Mouse (Mus musculus) hindbrain, embryonic 10.5 days (tissue): ENCODE data around the gene Bud13. TPM values are rescaled to one million over a fixed set of nuclear protein-coding genes. Genes with fewer than 3 reads are reported as not detected.
A peak's percentile ranks its signal among the peaks of the same experiment; 100 is the strongest.
"Not testable (repeated sequence)": the region's sequence is repeated elsewhere in the genome, so short reads cannot be mapped to it uniquely, and the experiment has no call there.

Experiments used
- DNase-seq: peaks from one replicate; pipeline ENCODE4 v3.0.0-alpha.2; 2017; ENCODE audit warnings: low spot score
- H3K27ac ChIP-seq: fragments of 300-500 bp; sonication (generic); 2 replicates; pipeline ENCODE4 v1.5.1; 2016; ENCODE audit warnings: mild to moderate bottlenecking, moderate library complexity
- H3K27me3 ChIP-seq: fragments of 300-500 bp; sonication (generic); 2 replicates; pipeline ENCODE4 v1.6.1; 2016; ENCODE audit warnings: mild to moderate bottlenecking; ENCODE audit not compliant: poor library complexity, insufficient read depth, severe bottlenecking
- H3K36me3 ChIP-seq: fragments of 300-500 bp; sonication (generic); 2 replicates; pipeline ENCODE4 v1.6.1; 2016; ENCODE audit warnings: mild to moderate bottlenecking, moderate library complexity
- H3K4me1 ChIP-seq: fragments of 300-500 bp; sonication (generic); replicated peaks from 2 replicates; pipeline ENCODE4 v1.6.1; 2016; ENCODE audit warnings: mild to moderate bottlenecking
- H3K4me3 ChIP-seq: fragments of 300-500 bp; sonication (generic); 2 replicates; pipeline ENCODE4 v1.5.1; 2016; ENCODE audit warnings: mild to moderate bottlenecking, moderate library complexity
- H3K9me3 ChIP-seq: fragments of 300-500 bp; sonication (generic); 2 replicates; pipeline ENCODE4 v1.6.1; 2016; ENCODE audit warnings: mild to moderate bottlenecking, moderate library complexity
- WGBS: fragments of 180-500 bp; shearing (Covaris S2); methylation state at CpG from one replicate; pipeline ENCODE4 v1.1.7; 2016; 5-methylcytosine and 5-hydroxymethylcytosine counted together
- polyA plus RNA-seq: library from polyadenylated mRNA; unstranded; fragments of >200 nt; fragmentation: Nextera tagmentation; extraction: Ambion mirVana; gene quantifications from 2 replicates; pipeline ENCODE4 v1.2.1, GENCODE M21; 2016

The Bud13 gene
- polyA plus RNA-seq, 1 experiment from 2014 or later: 28.6 TPM

DNA sequence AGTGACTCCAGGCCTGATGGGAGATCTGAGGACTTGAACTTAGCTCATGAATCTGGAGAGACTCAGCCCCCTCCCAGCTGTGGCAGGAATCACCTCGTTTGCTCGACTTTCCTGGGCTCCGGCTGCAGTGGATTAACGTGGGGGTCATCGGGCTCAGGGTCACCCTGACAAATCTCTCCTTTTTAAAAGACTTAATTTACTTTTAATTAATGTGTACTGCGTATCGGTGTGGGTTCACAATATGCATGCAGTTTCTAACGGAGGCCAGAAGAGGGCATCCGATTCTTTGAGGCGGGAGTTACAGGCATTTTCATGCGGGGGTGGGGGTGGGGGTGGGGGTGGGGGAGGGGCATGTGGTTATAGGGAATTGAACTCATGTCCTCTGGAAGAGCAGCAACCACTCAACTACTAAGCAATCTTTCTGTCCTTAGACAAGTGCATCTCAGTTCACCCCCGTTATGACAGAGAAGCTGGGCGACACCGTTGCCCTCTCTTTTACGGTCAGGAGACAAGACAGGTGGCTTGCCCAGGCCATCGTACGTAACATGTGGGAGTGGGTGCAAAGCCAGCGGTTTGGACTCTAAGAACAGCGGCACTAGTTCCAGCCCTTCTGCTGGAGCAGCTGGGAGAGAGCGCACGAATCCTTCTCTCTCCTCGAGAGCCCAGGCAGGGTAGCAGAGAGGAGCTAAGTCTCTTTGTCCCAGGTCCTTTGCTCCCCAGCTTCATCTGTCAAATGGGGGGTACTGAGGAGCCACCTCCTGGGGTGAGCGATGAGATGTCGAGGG is 47.2 kb downstream of the Bud13 start:
- Histone ChIP-seq H3K27me3 (peaks cover 42% of the 10 kb centered on the region), H3K9me3 (no peaks in the 10 kb centered on the region), H3K27ac (peak overlapping the region; percentile 92), H3K4me1 (peaks cover 45% of the 10 kb centered on the region), H3K4me3 (peak overlapping the region; percentile 43; the same call in 1 of the 2 replicates), H3K36me3 (no peaks in the 10 kb centered on the region)
- 11% methylated on average over 24 of the region's 24 CpGs for WGBS
- peak; percentile 44 for DNase-seq

DNA sequence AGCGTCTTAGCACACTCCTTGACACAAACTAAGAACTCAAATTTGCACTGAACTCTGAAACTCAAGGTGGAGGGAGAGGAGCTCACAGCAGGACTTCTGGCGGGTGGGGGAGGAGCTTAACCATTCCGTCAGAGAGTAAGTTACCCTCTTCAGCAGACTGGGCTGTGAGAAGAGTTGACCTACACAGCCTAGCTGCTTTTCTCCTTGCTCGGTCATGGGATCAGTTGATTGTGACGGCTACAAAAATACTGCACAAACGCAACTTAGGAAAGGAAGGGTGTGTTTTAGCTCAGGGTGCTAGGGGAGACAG is 47.7 kb downstream of the Bud13 start:
- Histone ChIP-seq H3K4me1 (peaks cover 40% of the 10 kb centered on the region), H3K36me3 (no peaks in the 10 kb centered on the region), H3K9me3 (no peaks in the 10 kb centered on the region), H3K27ac (0 out of 2 replicates have a peak overlapping the region, but pooled peaks have one; percentile 92), H3K4me3 (no peak overlapping the region), H3K27me3 (peaks cover 48% of the 10 kb centered on the region)
- 41% methylated on average over 6 of the region's 6 CpGs for WGBS
- no peak for DNase-seq

DNA sequence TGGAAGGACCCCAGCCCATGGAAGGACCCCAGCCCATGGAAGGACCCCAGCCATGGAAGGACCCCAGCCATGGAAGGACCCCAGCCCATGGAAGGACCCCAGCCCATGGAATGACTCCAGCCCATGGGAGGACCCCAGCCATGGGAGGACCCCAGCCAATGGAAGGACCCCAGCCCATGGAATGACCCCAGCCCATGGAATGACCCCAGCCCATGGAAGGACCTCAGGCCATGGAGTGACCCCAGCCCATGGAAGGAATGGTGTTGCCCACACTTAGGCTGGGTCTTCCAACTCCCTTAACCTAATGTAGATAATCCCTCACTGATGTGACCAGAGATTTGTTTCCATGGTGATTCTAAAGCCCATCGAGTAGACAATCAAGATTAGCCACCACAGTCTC is 48.5 kb downstream of the Bud13 start:
- H3K27me3 ChIP-seq: peaks cover 55% of the 10 kb centered on the region
- no peaks in the 10 kb centered on the region for H3K36me3 ChIP-seq
- no peaks in the 10 kb centered on the region for H3K9me3 ChIP-seq
- no peak for DNase-seq
- no peak overlapping the region for H3K4me3 ChIP-seq
- H3K4me1 ChIP-seq: peaks cover 40% of the 10 kb centered on the region
- H3K27ac ChIP-seq: no peak overlapping the region
- WGBS: 88% methylated on average over 1 of the region's 1 CpGs

DNA sequence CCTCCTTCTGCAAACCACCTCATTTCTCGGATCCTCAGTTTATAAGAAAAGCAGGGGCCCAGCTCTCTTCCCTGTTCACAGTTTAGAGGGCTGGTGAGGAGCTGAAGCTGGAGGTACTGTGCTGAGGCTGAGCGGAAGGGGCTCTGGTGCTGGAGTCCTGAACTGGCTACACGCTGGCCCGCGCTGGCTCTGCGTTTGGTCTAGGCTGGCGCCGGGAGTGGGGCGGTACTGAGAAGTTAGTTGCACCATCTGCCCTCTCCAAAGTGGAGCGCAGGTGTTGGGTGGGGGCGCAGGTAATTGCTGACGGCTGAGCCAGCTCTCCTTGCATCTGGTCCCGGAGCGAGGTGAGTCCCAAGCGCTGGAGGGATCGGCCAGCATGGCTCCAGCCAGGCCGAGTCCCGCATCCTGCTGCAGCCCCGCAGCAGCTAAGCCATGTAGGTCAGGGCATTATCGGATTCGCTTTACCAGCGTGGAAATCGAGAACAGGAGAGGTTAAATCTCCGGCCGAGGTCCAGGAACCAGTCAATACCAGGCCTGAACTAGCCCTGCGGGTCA is 51.7 kb downstream of the Bud13 start:
- no peak overlapping the region for H3K4me3 ChIP-seq
- no peaks in the 10 kb centered on the region for H3K36me3 ChIP-seq
- H3K27ac ChIP-seq: peak overlapping the region; percentile 64; the same call in 1 of the 2 replicates
- DNase-seq: no peak
- H3K9me3 ChIP-seq: no peaks in the 10 kb centered on the region
- H3K4me1 ChIP-seq: peaks cover 48% of the 10 kb centered on the region
- H3K27me3 ChIP-seq: peaks cover 70% of the 10 kb centered on the region
- 28% methylated on average over 26 of the region's 26 CpGs for WGBS

DNA sequence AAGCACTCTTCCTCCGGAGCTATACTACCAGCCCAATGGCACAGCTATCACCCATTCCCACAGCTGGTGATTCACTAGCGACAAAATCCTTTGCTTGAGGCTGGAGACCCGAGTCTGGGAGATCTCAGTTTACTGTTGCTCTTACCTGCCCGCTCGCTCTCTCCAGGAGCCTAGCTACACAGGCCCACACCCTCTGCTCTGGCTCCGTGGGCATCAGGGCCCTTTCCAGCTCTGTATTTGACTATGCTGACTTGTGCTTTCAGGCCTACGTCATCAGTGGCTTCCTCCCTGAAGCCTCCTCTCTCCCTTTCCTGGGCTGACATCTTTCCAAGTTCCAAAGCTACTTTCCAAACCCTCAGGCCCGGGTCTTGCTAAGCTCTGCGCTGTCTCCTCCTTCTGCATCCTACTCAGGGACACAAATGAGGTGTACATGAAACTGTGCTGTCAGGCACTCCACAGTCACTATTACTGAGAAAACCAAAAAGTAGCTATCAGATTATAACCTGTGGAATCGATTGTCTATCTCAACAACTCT is 52.7 kb downstream of the Bud13 start:
- Histone ChIP-seq H3K4me1 (peaks cover 38% of the 10 kb centered on the region), H3K36me3 (no peaks in the 10 kb centered on the region), H3K27me3 (peaks cover 68% of the 10 kb centered on the region), H3K27ac (no peak overlapping the region), H3K4me3 (no peak overlapping the region), H3K9me3 (no peaks in the 10 kb centered on the region)
- DNase-seq: no peak
- 77% methylated on average over 10 of the region's 10 CpGs for WGBS

DNA sequence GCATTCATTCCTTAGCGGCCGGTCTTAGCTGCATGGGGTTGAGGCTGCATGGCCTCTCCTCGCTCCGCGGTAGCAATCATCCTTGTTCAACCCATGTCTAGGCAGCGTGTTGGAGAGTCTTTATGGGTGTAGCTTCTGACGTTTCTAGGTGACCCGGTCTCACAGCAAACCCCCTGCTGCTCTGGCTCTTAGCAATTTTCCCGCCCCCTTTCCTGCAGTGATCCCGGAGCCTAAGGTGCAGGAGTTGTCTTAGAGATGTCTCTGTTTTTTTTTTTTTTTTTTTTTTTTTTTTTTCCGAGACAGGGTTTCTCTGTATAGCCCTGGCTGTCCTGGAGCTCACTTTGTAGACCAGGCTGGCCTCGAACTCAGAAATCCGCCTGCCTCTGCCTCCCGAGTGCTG is 53.5 kb downstream of the Bud13 start:
- 66% methylated on average over 13 of the region's 14 CpGs for WGBS
- not testable (repeated sequence) for H3K27ac ChIP-seq, H3K36me3 ChIP-seq, H3K9me3 ChIP-seq, H3K4me3 ChIP-seq, DNase-seq
- Histone ChIP-seq H3K4me1 (peaks cover 36% of the 10 kb centered on the region), H3K27me3 (peaks cover 62% of the 10 kb centered on the region)

DNA sequence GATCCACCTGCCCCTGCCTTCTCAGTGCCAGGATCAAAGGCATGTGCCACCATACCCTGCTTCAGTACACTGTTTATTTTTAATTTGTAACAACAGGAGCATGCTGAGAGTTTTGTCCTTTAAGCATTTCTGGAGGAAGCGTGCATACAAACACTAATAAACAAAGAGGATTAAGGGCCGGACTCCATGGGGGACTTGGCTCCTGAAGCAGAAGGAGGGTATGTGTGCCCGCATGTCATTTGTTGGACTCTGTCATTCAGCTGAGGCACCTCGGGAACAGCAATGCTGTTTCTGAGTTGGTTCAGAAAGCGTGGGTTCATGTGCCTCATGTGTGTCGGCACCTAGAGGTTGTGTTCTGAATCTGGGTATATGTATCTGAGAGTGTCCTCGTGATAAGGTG is 54.5 kb downstream of the Bud13 start:
- H3K4me1 ChIP-seq: peaks cover 36% of the 10 kb centered on the region
- H3K4me3 ChIP-seq: no peak overlapping the region
- H3K9me3 ChIP-seq: no peaks in the 10 kb centered on the region
- H3K27me3 ChIP-seq: peaks cover 59% of the 10 kb centered on the region
- 67% methylated on average over 7 of the region's 7 CpGs for WGBS
- peak overlapping the region; percentile 41; the same call in 1 of the 2 replicates for H3K27ac ChIP-seq
- DNase-seq: no peak
- no peaks in the 10 kb centered on the region for H3K36me3 ChIP-seq

DNA sequence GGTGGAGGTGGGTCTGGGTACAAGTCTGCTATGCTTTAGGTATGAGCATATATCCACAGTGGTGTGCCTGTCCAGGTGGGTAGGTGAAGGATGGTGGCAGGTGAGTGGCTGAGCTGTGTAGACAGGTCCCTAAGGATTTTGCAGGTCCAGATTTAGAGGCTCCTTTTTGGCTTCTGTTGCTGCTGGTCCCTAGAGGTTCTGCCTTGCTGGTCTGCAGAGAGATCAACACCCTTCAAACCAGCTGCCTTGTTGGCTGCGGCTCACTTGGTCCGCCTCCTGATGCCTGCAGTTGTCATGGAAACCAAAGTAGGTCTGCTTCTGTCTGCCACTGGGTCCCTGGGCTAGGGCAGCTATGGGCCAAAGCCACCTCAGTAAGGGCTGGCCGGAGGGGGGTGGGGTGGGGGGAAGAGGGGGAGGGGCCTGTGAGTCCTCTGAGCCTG is 55.1 kb downstream of the Bud13 start:
- Histone ChIP-seq H3K4me1 (peaks cover 36% of the 10 kb centered on the region), H3K9me3 (no peaks in the 10 kb centered on the region), H3K36me3 (no peaks in the 10 kb centered on the region), H3K27me3 (peaks cover 53% of the 10 kb centered on the region), H3K4me3 (no peak overlapping the region), H3K27ac (peak overlapping the region; percentile 41; the same call in 1 of the 2 replicates)
- 5% methylated on average over 3 of the region's 3 CpGs for WGBS
- DNase-seq: peak; percentile 68

DNA sequence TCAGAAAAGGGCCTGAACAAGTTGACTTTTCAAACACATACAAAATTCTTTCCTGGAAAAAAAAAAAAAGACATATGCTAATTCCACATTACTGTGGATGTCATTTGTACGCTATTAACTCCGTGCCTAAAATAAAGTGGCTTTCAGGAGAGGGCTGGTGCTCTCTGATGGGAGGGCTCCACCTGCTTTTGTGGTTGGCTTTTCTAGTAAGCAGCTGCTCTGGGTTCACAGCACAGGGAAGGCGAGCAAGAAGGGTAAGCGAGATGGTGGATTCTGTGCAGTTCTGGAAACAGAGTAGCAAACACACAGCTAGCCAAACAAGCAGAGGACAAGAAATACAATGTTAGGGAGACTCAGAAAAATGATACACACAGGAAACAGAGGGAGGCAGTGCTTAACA is 55.6 kb downstream of the Bud13 start:
- Histone ChIP-seq H3K36me3 (no peaks in the 10 kb centered on the region), H3K4me1 (peaks cover 36% of the 10 kb centered on the region), H3K27ac (peak overlapping the region; percentile 41; the same call in 1 of the 2 replicates), H3K27me3 (peaks cover 48% of the 10 kb centered on the region), H3K9me3 (no peaks in the 10 kb centered on the region), H3K4me3 (no peak overlapping the region)
- 26% methylated on average over 4 of the region's 4 CpGs for WGBS
- DNase-seq: no peak

DNA sequence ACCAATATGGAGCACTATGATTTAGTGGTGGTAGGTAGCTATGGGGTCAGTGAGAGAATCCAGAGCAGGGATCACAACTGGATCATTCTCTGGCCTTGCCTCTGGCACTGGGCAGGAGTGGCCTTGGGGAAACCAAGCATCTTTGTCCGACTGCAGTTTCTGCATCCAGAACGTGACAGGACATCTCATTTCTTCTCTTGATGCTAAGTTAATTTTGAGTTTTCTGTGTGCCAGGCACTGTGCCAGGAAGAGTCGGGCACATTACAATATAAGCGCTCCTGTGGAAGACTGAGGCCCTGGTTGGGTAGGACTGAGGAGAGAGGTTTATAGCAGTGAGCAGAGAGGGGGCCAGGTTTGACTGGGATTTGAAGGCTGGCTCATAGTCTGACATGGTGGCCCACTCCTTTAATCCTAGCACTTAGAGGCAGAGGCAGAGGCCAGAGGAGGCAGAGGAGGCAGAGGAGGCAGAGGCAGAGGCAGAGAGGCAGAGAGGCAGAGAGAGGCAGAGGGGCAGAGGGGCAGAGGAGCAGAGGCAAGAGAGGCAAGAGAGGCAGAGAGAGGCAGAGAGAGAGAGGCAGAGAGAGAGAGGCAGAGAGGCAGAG is 56.3 kb downstream of the Bud13 start:
- H3K27me3 ChIP-seq: peaks cover 42% of the 10 kb centered on the region
- peaks cover 36% of the 10 kb centered on the region for H3K4me1 ChIP-seq
- H3K27ac ChIP-seq: peak overlapping the region; percentile 66
- H3K9me3 ChIP-seq: no peaks in the 10 kb centered on the region
- no peaks in the 10 kb centered on the region for H3K36me3 ChIP-seq
- WGBS: 86% methylated on average over 4 of the region's 4 CpGs
- no peak overlapping the region for H3K4me3 ChIP-seq
- no peak for DNase-seq

DNA sequence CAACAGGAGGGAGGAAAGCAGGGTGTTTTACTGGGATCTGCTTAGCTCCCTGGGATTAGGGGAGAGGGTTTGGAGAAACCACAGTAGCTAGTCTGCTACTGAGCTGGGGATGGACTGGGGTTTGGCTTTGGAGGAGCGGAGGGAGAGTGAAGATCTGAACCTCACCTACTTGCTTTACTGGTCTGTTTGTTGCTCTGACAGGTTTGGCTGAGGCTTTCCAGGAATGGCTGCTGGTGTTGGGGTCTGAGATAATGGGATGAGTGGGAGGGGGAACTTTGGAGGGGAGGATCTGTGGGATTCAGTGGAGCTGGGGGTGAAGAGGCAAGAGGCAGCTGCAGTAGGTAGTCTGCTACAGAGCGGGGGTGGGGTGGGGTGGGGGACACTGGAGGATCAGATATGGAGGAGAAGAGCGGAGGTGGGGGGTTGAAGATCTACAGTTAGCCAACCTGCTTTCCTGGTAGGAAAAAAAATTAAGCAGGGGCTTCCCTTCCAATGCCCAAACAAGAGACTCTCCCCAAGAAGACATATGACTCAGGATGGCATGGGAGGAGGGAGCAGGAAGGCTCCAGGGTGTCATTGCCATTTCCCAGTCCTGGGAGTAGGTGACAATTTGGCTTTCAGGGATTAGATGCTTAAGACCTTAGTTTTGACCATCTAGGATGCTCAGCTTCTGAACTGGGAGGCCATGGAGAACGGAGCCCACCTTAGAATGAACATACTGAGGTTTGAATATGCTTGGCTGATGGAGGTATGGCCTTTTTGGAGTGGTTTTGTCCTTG is 63.3 kb downstream of the Bud13 start:
- Histone ChIP-seq H3K27me3 (peaks cover 9% of the 10 kb centered on the region), H3K4me1 (peaks cover 19% of the 10 kb centered on the region), H3K36me3 (no peaks in the 10 kb centered on the region), H3K27ac (no peak overlapping the region), H3K9me3 (no peaks in the 10 kb centered on the region), H3K4me3 (no peak overlapping the region)
- WGBS: 87% methylated on average over 4 of the region's 4 CpGs
- no peak for DNase-seq
